Mouse (Mus musculus) myocyte (in vitro differentiated cells): ENCODE measurements at regions not wholly inside any gene's neighbourhood (a gene's known extent, or its start where the extent isn't known, plus 50 kb on each side); places are given as distances from the start of the nearest gene placed in this dataset.

Experiments
- CEBPB ChIP-seq: IDR thresholded peaks from 2 replicates; pipeline ENCODE4 v1.6.1; 2011; ENCODE audit warnings: mild to moderate bottlenecking, moderate library complexity; ENCODE audit not compliant: poor library complexity, insufficient read depth, severe bottlenecking
- E2F4 ChIP-seq: IDR thresholded peaks from one replicate; pipeline ENCODE4 v1.6.1; 2011; ENCODE audit warnings: mild to moderate bottlenecking, control low read depth, moderate library complexity; ENCODE audit not compliant: insufficient read depth
- MAX ChIP-seq: IDR thresholded peaks from one replicate; pipeline ENCODE4 v1.6.1; 2011; ENCODE audit warnings: low read depth, mild to moderate bottlenecking, control low read depth
- MYOD1 ChIP-seq, 3 experiments: IDR thresholded peaks; one replicate each; pipeline ENCODE4 v1.6.1; 2011; ENCODE audit warnings: control low read depth in 2 of 3, low read depth in 2 of 3, mild to moderate bottlenecking in 2 of 3, moderate library complexity in 1 of 3; ENCODE audit not compliant: insufficient read length in 2 of 3, control insufficient read depth in 1 of 3
- POLR2A ChIP-seq: IDR thresholded peaks from one replicate; pipeline ENCODE4 v1.6.1; 2011; ENCODE audit warnings: low read depth, mild to moderate bottlenecking, control low read depth, moderate library complexity; ENCODE audit not compliant: insufficient read length
- POLR2AphosphoS2 ChIP-seq: IDR thresholded peaks from one replicate; pipeline ENCODE4 v1.6.1; 2011; ENCODE audit warnings: low read depth, control low read depth; ENCODE audit not compliant: insufficient read length
- REST ChIP-seq: IDR thresholded peaks from one replicate; pipeline ENCODE4 v1.6.1; 2011; ENCODE audit warnings: mild to moderate bottlenecking, control low read depth, moderate library complexity; ENCODE audit not compliant: insufficient read depth, insufficient read length
- SRF ChIP-seq: IDR thresholded peaks from one replicate; pipeline ENCODE4 v1.6.1; 2011; ENCODE audit warnings: low read depth; ENCODE audit not compliant: control insufficient read depth, insufficient read length
- TCF12 ChIP-seq: IDR thresholded peaks from one replicate; pipeline ENCODE4 v1.6.1; 2011; ENCODE audit warnings: mild to moderate bottlenecking, control low read depth; ENCODE audit not compliant: poor library complexity, insufficient read depth, severe bottlenecking
- TCF3 ChIP-seq: IDR thresholded peaks from one replicate; pipeline ENCODE4 v1.6.1; 2011; ENCODE audit warnings: low read depth, control low read depth; ENCODE audit not compliant: insufficient read length
- USF1 ChIP-seq: IDR thresholded peaks from one replicate; pipeline ENCODE4 v1.6.1; 2011; ENCODE audit warnings: low read depth, mild to moderate bottlenecking, control low read depth, moderate library complexity

DNA sequence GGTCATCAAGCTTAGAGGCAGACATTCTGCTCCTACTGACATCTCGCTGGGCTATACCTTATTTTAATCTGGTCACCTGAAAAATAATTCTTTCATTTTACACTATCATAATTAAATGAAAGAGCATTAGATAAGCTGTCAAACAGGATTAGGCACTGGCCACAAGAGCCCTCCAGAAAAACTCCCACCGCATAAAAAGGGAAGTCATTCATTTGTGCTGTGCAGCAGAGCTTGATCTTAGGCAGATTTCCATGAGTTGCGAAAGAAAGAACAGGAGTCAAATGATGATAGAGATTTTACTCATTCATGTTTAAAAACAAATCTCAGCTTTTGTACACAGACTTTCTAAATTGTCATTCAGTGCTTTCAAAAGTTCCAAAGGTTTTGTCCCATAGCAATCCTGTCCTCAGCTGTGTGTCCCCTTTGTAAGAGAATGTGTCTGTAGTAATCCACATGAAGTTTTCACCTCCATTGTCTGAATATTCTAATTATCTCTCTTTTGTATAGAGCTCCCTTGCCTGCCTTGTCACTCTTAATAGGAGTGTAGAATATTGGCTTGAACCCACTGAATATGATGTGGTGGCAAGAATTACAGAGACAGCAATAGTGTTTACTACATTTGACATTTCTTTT lies 176.1 kb downstream of the Ptprc start:
- TF ChIP-seq MAX: no peak
- no peak for TF ChIP-seq REST
- TF ChIP-seq POLR2AphosphoS2: no peak
- TF ChIP-seq POLR2A: no peak
- TF ChIP-seq USF1: no peak
- TF ChIP-seq TCF12: no peak
- no peak for TF ChIP-seq TCF3
- no peak for TF ChIP-seq SRF
- no peak for TF ChIP-seq E2F4
- no peak for TF ChIP-seq CEBPB
- no peak for TF ChIP-seq MYOD1 (IDR thresholded peaks at IDR 0.05; ENCODE audit: control insufficient read depth in 1 of 3, insufficient read length in 2 of 3, low read depth in 2 of 3)
